Mouse (Mus musculus): ENCODE results near the gene Ppt2. TPM values are rescaled to one million over a fixed set of nuclear protein-coding genes. Genes with fewer than 3 reads are reported as not detected.

Gene Ppt2
- polyA plus RNA-seq, 1 experiment from 2014 or later = 47.3 TPM

GRCm38 (mm10) chr17:34670235-34670634, 41.9 kb upstream of the Ppt2 start, which contains the start of gene Tnxb:
TSS of gene Tnxb (plus strand) at chr17:34670535.
- H3K4me3 ChIP-seq (ENCODE audit: low read length) = peak within 1 kb of the TSS; percentile 38
- no peaks in the 10 kb centered on the region for H3K36me3 ChIP-seq (ENCODE audit: insufficient read depth, low read length)
- H3K9me3 ChIP-seq (ENCODE audit: low read length) = no peaks in the 10 kb centered on the region
- H3K27ac ChIP-seq (ENCODE audit: low read length) = no peak within 1 kb of the TSS
- peaks cover 13% of the 10 kb centered on the region for H3K4me1 ChIP-seq (ENCODE audit: insufficient read depth, low read length)
- ATAC-seq (ENCODE audit: low FRiP score, low TSS enrichment) = no peak
- H3K9ac ChIP-seq (replicated peaks; ENCODE audit: low read length) = 0 out of 2 replicates have a peak within 1 kb of the TSS, but pooled peaks have one; percentile 17
- peaks cover 56% of the 10 kb centered on the region for H3K27me3 ChIP-seq (ENCODE audit: insufficient read depth, low read length)
- H3K4me2 ChIP-seq (replicated peaks; ENCODE audit: low read depth, low read length) = peak within 1 kb of the TSS; percentile 66
- WGBS = 61% methylated on average over 7 of the region's 7 CpGs

GRCm38 (mm10) chr17:34664472-34664871, 36.2 kb upstream of the Ppt2 start:
- peaks cover 23% of the 10 kb centered on the region for H3K27me3 ChIP-seq (ENCODE audit: insufficient read depth, low read length)
- 70% methylated on average over 7 of the region's 7 CpGs for WGBS
- no peak for ATAC-seq (ENCODE audit: low FRiP score, low TSS enrichment)
- H3K27ac ChIP-seq (ENCODE audit: low read length) = no peak overlapping the region
- H3K9ac ChIP-seq (replicated peaks; ENCODE audit: low read length) = no peak overlapping the region
- H3K36me3 ChIP-seq (ENCODE audit: insufficient read depth, low read length) = no peaks in the 10 kb centered on the region
- H3K4me1 ChIP-seq (ENCODE audit: insufficient read depth, low read length) = peaks cover 14% of the 10 kb centered on the region
- no peaks in the 10 kb centered on the region for H3K9me3 ChIP-seq (ENCODE audit: low read length)
- no peak overlapping the region for H3K4me2 ChIP-seq (replicated peaks; ENCODE audit: low read depth, low read length)
- H3K4me3 ChIP-seq (ENCODE audit: low read length) = no peak overlapping the region

GRCm38 (mm10) chr17:34663558-34663957, 35.2 kb upstream of the Ppt2 start:
- ATAC-seq (ENCODE audit: low FRiP score, low TSS enrichment) = no peak
- Histone ChIP-seq H3K36me3 (ENCODE audit: insufficient read depth, low read length) (no peaks in the 10 kb centered on the region), H3K4me3 (ENCODE audit: low read length) (no peak overlapping the region), H3K27ac (ENCODE audit: low read length) (no peak overlapping the region), H3K4me2 (replicated peaks; ENCODE audit: low read depth, low read length) (no peak overlapping the region), H3K9ac (replicated peaks; ENCODE audit: low read length) (no peak overlapping the region), H3K9me3 (ENCODE audit: low read length) (no peaks in the 10 kb centered on the region), H3K4me1 (ENCODE audit: insufficient read depth, low read length) (peaks cover 14% of the 10 kb centered on the region), H3K27me3 (ENCODE audit: insufficient read depth, low read length) (peaks cover 24% of the 10 kb centered on the region)
- whole genome bisulfite sequencing = 58% methylated on average over 1 of the region's 1 CpGs

- H3K9ac ChIP-seq (replicated peaks; ENCODE audit: low read length) = no peak overlapping the region
- no peak for ATAC-seq (ENCODE audit: low FRiP score, low TSS enrichment)
- WGBS = 84% methylated on average over 8 of the region's 8 CpGs
- peaks cover 14% of the 10 kb centered on the region for H3K4me1 ChIP-seq (ENCODE audit: insufficient read depth, low read length)
- no peaks in the 10 kb centered on the region for H3K36me3 ChIP-seq (ENCODE audit: insufficient read depth, low read length)
- H3K27me3 ChIP-seq (ENCODE audit: insufficient read depth, low read length) = peaks cover 24% of the 10 kb centered on the region
- H3K4me2 ChIP-seq (replicated peaks; ENCODE audit: low read depth, low read length) = no peak overlapping the region
- no peak overlapping the region for H3K27ac ChIP-seq (ENCODE audit: low read length)
- no peaks in the 10 kb centered on the region for H3K9me3 ChIP-seq (ENCODE audit: low read length)
- no peak overlapping the region for H3K4me3 ChIP-seq (ENCODE audit: low read length)
These were observed 34.7 kb upstream of the Ppt2 start for GRCm38 (mm10) chr17:34662978-34663377.

GRCm38 (mm10) chr17:34662468-34662867, 34.2 kb upstream of the Ppt2 start:
- 90% methylated on average over 1 of the region's 1 CpGs for WGBS

GRCm38 (mm10) chr17:34661121-34661591, 32.8 kb upstream of the Ppt2 start:
- WGBS = 3% methylated on average over 19 of the region's 19 CpGs
- Histone ChIP-seq H3K27ac (ENCODE audit: low read length) (no peak overlapping the region), H3K4me3 (ENCODE audit: low read length) (peak overlapping the region; percentile 28), H3K4me2 (replicated peaks; ENCODE audit: low read depth, low read length) (peak overlapping the region; percentile 53), H3K9me3 (ENCODE audit: low read length) (no peaks in the 10 kb centered on the region), H3K4me1 (ENCODE audit: insufficient read depth, low read length) (peaks cover 14% of the 10 kb centered on the region), H3K9ac (replicated peaks; ENCODE audit: low read length) (peak overlapping the region; percentile 34; the same call in 1 of the 2 replicates), H3K36me3 (ENCODE audit: insufficient read depth, low read length) (no peaks in the 10 kb centered on the region), H3K27me3 (ENCODE audit: insufficient read depth, low read length) (peaks cover 24% of the 10 kb centered on the region)
- ATAC-seq (ENCODE audit: low FRiP score, low TSS enrichment) = peak; percentile 25; the same call in 1 of the 2 replicates

More at GRCm38 (mm10) chr17:34662468-34662867, 34.2 kb upstream of the Ppt2 start:
- Histone ChIP-seq H3K27me3 (ENCODE audit: insufficient read depth, low read length) (peaks cover 24% of the 10 kb centered on the region), H3K9ac (replicated peaks; ENCODE audit: low read length) (no peak overlapping the region), H3K4me3 (ENCODE audit: low read length) (no peak overlapping the region), H3K4me1 (ENCODE audit: insufficient read depth, low read length) (peaks cover 14% of the 10 kb centered on the region), H3K36me3 (ENCODE audit: insufficient read depth, low read length) (no peaks in the 10 kb centered on the region), H3K27ac (ENCODE audit: low read length) (no peak overlapping the region), H3K4me2 (replicated peaks; ENCODE audit: low read depth, low read length) (no peak overlapping the region), H3K9me3 (ENCODE audit: low read length) (no peaks in the 10 kb centered on the region)
- no peak for ATAC-seq (ENCODE audit: low FRiP score, low TSS enrichment)

GRCm38 (mm10) chr17:34660259-34660820, 32.0 kb upstream of the Ppt2 start:
- no peaks in the 10 kb centered on the region for H3K9me3 ChIP-seq (ENCODE audit: low read length)
- no peaks in the 10 kb centered on the region for H3K36me3 ChIP-seq (ENCODE audit: insufficient read depth, low read length)
- ATAC-seq (ENCODE audit: low FRiP score, low TSS enrichment) = no peak
- H3K4me2 ChIP-seq (replicated peaks; ENCODE audit: low read depth, low read length) = no peak overlapping the region
- no peak overlapping the region for H3K4me3 ChIP-seq (ENCODE audit: low read length)
- 29% methylated on average over 10 of the region's 11 CpGs for WGBS
- no peak overlapping the region for H3K27ac ChIP-seq (ENCODE audit: low read length)
- H3K27me3 ChIP-seq (ENCODE audit: insufficient read depth, low read length) = peaks cover 24% of the 10 kb centered on the region
- H3K9ac ChIP-seq (replicated peaks; ENCODE audit: low read length) = no peak overlapping the region
- peaks cover 21% of the 10 kb centered on the region for H3K4me1 ChIP-seq (ENCODE audit: insufficient read depth, low read length)

GRCm38 (mm10) chr17:34659897-34660214, 31.5 kb upstream of the Ppt2 start:
- H3K27me3 ChIP-seq (ENCODE audit: insufficient read depth, low read length) = peaks cover 24% of the 10 kb centered on the region
- no peak overlapping the region for H3K4me3 ChIP-seq (ENCODE audit: low read length)
- H3K4me1 ChIP-seq (ENCODE audit: insufficient read depth, low read length) = peaks cover 25% of the 10 kb centered on the region
- no peak overlapping the region for H3K27ac ChIP-seq (ENCODE audit: low read length)
- WGBS = 57% methylated on average over 3 of the region's 3 CpGs
- H3K36me3 ChIP-seq (ENCODE audit: insufficient read depth, low read length) = no peaks in the 10 kb centered on the region
- no peak overlapping the region for H3K4me2 ChIP-seq (replicated peaks; ENCODE audit: low read depth, low read length)
- no peak for ATAC-seq (ENCODE audit: low FRiP score, low TSS enrichment)
- no peak overlapping the region for H3K9ac ChIP-seq (replicated peaks; ENCODE audit: low read length)
- H3K9me3 ChIP-seq (ENCODE audit: low read length) = no peaks in the 10 kb centered on the region

GRCm38 (mm10) chr17:34659181-34659896, 31.0 kb upstream of the Ppt2 start:
- Histone ChIP-seq H3K36me3 (ENCODE audit: insufficient read depth, low read length) (0 out of 2 replicates have a peak, but pooled peaks cover 3% of the 10 kb centered on the region), H3K9ac (replicated peaks; ENCODE audit: low read length) (no peak overlapping the region), H3K27me3 (ENCODE audit: insufficient read depth, low read length) (peaks cover 24% of the 10 kb centered on the region), H3K4me3 (ENCODE audit: low read length) (no peak overlapping the region), H3K9me3 (ENCODE audit: low read length) (no peaks in the 10 kb centered on the region), H3K4me2 (replicated peaks; ENCODE audit: low read depth, low read length) (no peak overlapping the region), H3K4me1 (ENCODE audit: insufficient read depth, low read length) (peaks cover 27% of the 10 kb centered on the region), H3K27ac (ENCODE audit: low read length) (no peak overlapping the region)
- WGBS = 58% methylated on average over 12 of the region's 12 CpGs
- ATAC-seq (ENCODE audit: low FRiP score, low TSS enrichment) = no peak

GRCm38 (mm10) chr17:34658591-34658990, 30.3 kb upstream of the Ppt2 start:
- Histone ChIP-seq H3K4me1 (ENCODE audit: insufficient read depth, low read length) (peaks cover 27% of the 10 kb centered on the region), H3K9ac (replicated peaks; ENCODE audit: low read length) (no peak overlapping the region), H3K36me3 (ENCODE audit: insufficient read depth, low read length) (0 out of 2 replicates have a peak, but pooled peaks cover 5% of the 10 kb centered on the region), H3K9me3 (ENCODE audit: low read length) (no peaks in the 10 kb centered on the region), H3K4me3 (ENCODE audit: low read length) (no peak overlapping the region), H3K4me2 (replicated peaks; ENCODE audit: low read depth, low read length) (no peak overlapping the region), H3K27ac (ENCODE audit: low read length) (no peak overlapping the region), H3K27me3 (ENCODE audit: insufficient read depth, low read length) (peaks cover 24% of the 10 kb centered on the region)
- 71% methylated on average over 3 of the region's 3 CpGs for WGBS
- ATAC-seq (ENCODE audit: low FRiP score, low TSS enrichment) = no peak
